Mouse (Mus musculus) MEL-GATA-1-ER (cell line): ENCODE measurements around the gene Tnfrsf18.

Source experiments
- DNase-seq: peaks from one replicate; pipeline ENCODE4 v3.0.0-alpha.2; 2012; ENCODE audit warnings: low read depth; ENCODE audit errors: extremely low read depth

Gene Tnfrsf18

DNA sequence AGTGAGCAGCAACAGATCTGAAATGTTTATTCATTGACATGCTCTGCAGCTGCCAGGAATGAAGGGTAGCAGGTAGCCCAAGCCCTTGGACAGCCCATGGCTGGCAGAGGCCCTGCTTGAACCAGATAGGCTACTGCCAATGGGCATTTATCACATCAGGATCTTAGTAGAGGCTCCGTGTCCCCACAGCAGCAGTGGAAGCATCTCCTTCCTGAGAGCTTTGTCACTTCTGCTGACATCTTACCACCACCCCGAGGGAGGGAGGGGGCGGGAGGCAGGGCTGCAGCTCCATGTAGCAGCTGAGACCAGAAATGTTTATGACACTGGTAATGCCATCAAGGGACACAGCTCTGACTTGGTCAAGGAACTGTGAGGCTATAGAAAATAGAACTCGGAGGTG lies 6.9 kb downstream of the Tnfrsf18 start:
- DNase-seq, result no peak

DNA sequence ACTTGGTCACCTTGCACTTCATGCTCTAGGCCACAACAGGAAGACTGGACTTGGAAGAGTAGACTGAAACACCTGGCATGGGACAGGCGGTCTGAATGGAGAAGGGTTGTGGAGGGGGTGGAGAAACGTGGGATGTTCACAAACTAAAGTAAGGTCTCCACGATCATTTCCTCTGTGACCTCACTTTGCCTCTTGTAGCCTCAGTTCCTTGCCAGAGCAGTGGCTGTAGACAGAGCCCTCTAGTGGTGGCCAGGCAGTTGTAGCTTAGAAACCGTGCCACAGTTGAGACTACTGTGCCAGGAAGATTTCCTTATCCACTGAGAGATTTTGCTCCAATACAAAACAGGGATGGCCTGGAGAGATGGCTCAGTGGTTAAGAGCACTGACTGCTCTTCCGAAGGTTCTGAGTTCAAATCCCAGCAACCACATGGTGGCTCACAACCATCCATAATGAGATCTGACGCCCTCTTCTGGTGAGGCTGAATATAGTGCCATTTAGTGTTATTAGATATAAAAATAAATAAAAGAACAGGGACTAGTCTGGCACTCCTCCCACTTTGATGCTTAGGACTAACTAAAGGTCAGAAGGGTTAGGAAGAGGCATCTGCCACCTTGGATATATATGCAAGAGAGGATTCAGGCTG lies 7.6 kb downstream of the Tnfrsf18 start:
- DNase-seq, result peak; percentile 47

DNA sequence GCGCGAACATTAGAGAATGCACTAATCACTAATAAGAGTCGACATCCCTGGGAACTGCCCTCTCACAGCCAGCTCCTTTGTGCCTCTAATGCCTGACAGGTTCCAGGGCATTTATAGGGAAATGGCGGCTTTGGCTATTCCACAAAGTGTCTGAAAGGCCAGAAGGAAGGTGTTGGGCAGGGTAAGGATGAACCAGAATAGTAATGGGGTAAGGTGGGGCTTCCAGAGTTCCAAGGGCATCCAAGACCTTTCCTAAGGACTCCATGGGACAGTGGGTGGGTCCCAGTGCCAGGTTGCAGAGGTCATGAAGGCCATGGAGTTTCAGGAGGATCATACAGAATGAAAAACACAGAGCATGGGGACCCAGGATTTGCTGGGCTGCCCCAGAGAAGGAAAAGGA lies 8.3 kb downstream of the Tnfrsf18 start:
- DNase-seq, result no peak

DNA sequence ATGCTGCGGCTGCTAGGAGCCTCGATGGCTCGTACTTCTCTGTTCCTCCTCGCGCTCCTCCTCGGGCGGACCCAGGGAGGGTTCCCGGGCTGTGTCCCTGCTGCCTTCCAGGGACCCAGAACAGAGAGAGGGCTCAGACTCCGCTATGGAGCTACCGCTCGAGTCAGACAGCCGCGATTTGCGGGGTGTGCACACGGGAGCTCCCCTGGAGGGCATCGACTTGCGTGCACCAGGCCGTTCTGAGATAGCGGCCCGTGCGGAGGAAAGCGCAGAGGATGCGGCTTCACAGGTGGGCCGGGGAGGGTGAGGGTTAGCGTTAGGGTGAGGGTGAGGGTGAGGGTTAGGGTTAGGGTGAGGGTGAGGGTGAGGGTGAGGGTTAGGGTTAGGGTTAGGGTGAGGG lies 8.9 kb downstream of the Tnfrsf18 start:
- DNase-seq, result no peak

DNA sequence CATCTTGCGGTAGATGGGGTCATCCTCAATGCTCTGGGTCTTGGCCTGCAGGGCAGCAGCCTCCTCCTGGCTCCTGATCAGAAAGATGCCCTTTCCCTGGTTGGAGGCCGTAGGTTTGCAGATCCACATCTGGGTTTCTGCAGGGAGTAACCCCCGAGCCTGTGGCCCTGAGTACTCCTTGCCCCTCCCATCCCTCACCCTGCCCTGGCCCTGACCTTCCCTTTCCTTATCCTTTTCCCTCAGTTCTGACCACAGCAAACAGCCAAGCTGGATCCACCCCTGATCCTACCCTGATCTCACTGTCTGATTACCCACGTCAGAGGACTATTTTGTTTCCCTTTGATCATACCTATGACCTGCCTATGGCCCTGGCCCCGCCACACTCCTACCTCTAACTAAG lies 18.8 kb downstream of the Tnfrsf18 start:
- DNase-seq, result no peak

DNA sequence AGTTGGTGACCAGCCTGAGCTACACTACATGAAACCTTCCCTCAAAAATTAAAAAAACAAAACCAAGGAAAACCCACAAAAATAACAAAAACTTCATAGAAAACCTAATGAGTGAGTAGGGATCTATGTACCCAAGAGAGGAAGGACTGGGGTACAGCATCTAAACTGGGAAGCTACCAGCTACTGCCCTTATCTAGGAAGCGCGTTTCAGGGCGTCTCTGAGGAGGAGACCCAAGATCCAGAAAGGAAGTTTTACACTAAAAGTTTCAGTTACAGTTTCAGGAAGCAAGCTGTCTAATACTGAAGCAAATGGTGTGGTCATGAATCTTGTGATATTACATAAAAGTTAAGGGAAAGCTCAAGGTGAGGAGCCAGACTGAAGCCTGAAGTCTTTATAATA lies 23.8 kb downstream of the Tnfrsf18 start:
- no peak for DNase-seq

DNA sequence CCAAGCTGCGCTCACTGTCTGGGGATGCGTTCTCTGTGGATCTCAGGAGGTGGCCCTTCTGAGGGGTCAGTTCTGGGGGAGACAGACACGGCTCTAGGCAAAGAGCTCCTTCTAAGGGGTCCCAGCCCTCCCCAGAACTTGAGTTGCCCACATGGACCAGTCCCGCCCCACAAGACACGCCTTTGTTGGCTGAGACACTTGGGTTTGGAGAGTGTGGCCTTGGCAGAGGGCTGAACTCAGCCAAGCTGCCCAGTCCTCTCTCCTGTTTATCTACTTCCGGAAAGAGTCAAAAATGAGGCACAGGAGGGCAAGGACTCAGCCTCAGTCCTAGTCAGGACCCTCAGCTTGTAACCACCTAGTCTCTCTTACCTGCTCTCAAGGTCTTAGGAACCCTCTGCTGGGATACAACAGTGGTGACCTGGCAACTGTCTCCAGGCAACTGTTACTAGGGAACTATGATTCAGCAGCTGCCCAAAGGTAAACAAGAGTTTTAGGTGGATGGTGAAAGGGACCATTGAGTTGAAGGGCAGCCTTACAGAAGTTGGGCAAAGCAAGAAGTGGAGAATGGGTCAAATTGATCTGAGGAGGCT lies 24.5 kb downstream of the Tnfrsf18 start:
- DNase-seq, result no peak

DNA sequence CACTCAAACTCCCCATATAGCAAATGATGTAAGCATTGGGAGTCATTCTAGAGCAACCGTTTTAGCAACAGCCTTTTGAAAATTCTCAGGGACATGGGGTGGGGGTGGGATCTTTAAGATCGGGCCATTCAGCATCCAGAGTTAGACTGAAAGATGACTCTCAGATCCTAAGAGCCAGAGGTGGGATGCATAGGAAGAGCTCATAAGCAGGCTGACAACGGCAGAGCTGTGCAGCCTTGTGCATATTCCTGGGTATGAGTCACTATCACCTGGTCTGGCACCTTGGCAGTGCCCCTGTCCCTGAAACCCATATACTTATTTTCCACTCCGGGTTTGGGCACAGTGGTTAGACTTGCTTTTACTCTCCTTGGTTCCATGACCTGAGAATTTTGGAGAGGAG lies 27.1 kb downstream of the Tnfrsf18 start:
- no peak for DNase-seq

DNA sequence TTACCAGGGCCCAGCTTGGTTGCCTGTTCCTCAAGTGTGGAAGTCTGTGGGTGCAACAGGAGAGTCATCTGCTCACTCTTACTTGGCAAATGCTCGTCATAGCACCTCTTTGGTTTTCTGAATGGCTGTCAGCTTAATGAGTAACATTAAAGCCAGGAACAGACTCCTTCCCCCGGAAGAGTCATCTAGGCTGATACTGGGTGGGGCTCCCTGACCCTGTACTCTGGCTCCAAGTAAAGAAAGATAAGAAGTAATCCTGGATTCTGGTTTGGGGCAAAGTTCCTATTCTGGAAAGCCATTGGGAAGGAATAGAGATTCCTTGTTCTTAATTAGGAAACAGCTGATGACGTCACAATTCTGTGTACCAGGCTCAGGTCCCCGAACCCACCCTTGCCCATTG lies 28.2 kb downstream of the Tnfrsf18 start:
- no peak for DNase-seq

DNA sequence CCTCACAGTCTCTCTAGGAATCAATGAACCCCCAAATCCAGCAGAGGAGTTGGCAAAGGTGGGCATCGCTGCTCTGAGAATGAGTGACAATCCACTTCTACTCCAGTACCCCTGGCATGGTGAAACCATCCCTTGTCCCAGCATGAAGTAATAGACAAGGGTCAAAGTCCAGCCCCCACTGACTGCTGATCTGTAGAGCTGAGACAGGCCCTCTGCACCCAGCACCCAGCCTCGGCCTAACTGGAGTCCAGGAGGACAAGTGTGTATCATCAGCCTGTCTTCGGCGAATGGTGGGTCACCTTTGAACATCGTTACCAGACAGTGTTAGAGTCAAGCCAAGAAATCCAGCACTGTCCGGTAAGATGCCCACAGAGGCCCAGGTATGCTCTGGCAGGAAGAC lies 28.6 kb downstream of the Tnfrsf18 start:
- DNase-seq, result no peak

DNA sequence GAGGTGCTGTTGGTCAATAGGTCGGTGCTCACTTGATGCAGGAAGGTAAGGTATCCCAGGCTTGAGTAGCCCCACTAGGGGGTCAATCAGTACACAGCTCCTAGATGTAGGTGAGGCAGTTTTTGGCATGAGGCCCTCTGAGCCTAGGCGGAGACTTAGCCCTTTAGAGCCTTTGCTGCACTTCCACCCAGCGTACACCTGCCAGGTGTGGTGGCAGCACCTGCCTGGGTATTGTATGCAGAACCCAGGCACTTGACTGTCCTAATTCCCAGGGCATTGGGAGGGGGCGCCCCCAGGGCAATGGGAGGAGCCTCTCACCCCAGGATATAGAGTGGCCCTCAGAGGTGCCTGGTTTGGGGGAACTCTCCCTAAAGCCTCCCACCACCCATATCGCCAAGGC lies 29.2 kb downstream of the Tnfrsf18 start:
- DNase-seq, result no peak

DNA sequence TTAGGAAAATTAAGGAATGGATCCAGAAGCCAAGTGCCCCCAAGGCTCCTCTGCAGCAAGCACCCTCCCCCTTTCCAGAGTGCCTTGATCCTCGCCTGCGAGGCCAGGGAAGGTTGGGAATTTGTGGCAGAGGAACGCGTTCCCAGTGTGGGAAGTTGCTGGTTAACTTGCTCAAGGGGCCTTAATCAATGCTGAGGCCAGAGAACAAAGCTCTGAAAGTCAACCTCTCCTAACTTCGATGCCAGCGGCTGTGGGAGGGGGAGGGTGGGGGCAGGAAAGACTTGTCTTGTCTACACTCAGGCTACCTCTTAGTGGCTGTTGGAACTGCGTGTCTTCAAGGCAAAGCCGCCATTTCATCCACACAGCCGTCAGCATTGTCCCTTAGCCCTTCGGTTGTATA lies 31.7 kb downstream of the Tnfrsf18 start:
- no peak for DNase-seq

DNA sequence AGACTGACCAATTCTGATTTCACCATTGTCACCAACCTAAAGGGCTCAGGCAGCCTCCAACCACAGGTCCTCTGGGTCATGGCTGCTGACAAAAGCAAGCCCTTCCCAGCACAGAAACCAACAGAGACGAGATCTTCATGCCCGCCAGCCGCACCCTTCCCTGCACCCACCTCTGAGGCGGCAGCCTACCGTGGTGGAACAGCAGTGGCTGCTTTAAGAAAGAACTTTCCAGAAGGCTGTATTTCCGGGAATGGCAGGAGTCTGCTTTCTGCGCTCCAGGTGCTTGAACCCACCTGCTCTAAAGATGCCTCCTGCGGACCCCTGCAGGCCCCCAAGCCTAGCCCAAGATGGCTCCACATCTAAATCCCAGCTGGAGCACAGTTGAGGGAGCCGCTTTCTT lies 32.9 kb downstream of the Tnfrsf18 start:
- DNase-seq, result no peak

DNA sequence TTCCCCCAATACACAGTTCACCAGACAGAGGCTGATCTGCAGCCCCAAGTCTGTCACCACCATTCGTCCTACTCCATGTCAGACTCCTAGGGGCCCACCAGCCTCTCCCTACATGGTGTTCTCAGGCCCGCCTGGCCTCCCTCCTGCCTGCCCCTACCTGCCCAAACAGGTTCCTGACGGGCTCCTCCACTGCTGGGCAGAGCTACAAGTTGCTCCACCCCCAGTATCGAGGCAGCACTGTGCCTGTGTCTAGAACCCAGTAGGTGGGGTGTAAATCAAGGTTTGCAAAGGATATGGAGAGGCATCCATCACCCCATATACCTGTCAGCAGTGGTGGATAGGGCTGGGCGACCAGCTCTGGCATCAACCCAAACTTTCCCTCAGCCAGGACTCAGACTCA lies 33.3 kb downstream of the Tnfrsf18 start, which contains the start of gene Ttll10:
Gene Ttll10 (minus strand): TSS at position 154 of the 400 bp plus-strand sequence.
- DNase-seq, result no peak

DNA sequence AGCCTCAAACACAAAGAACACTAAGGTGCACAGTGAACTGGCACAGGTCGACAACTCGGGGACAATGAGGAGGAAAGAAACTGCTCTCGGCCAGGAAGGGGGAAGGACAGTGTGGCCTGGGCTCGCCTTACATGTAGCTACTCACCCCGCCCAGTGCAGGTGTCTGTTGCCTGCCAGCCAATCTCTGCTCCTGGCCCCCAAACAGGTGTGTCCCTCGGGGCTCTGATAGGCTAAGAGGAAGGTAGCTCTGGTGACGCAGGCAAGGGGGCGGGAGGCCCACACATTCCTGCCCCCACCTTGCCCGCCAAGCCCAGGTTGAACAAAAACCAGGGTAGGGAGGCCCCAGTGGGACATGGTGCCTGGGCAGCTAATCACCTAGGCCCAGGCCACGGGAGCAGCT lies 33.7 kb downstream of the Tnfrsf18 start:
- DNase-seq, result no peak

DNA sequence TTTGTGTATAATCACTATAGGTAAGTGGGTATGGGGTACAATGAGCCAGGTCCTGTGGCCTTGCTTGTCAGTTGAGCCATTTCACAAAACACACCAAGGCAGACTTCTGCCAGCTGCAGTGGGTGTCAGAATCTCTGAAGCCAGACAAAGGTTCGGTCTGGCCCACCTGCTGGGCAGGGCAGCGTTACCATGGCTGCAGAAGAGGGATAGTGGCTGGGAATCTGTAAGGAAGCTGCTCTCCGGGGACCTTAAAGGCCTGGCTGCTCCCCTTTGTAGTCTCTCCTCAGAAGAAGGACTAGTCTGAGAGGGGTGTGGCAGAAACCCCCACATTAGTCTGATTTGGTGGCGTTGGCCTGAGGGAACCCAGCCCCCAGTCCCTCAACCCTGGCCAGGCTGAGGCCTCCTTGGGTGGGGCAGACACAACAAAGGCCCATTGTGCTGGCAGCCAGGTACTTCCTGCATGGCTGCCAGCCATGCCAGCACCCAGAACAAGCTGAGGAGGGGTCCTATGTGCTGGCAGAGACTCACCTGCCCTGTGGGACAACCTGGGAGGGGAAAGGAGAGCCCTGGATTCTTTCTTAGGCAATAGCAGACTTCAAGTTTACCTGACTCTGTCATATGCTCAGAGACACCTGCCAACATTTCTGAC lies 38.0 kb downstream of the Tnfrsf18 start:
- DNase-seq, result no peak

DNA sequence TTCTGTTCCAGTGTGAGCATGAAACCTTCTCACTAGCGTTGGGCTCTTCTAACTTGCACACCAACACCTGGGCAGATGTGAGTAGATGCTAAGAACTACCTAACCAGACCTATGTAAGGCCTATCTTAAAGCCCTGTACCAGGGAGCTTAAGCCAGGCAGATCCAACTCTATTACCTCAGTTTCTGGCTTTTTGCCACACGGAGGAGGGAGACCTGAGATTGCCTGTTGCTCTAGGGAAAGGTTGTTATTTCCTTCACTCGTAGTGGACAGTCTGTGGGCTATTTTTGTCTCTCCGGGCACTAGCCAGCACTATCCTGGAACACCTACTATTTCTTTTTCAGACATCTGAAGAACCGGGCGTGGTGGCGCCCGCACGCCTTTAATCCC lies 38.5 kb downstream of the Tnfrsf18 start:
- DNase-seq, result no peak

DNA sequence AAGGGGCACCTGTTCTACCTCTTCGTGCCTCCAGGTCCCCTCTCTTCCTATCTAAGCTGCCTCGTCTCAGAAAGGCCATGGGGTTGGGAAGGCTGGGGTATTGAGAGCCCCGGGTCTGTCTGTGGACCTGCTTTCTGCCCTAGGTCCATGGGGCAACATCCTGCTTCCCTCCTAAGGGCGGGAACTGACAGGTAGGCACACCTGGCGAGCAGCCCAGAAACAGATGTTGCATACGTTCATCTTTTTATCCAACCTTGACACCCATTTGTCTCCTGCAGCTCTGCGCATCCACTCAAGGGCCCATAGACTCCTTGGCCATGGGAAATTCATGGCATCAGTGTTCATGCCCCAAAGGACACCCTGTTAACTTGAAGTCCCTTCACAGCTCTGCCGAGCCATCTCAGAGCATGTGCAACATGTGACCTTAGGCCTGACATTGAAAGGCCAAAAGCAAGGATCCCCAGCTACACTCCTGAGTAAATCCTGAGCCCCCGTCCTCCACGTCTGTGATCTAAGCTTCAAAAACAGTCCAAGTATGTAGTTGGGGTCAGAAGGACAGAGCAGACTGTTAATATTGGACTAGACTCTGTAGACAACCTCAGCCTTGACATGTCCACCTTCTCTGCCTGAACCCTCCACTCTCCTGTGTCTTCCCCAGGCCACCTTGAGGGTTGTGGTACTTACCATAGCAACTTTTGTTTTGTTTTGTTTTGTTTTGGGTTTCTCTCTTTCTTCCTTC lies 39.4 kb downstream of the Tnfrsf18 start:
- no peak for DNase-seq

DNA sequence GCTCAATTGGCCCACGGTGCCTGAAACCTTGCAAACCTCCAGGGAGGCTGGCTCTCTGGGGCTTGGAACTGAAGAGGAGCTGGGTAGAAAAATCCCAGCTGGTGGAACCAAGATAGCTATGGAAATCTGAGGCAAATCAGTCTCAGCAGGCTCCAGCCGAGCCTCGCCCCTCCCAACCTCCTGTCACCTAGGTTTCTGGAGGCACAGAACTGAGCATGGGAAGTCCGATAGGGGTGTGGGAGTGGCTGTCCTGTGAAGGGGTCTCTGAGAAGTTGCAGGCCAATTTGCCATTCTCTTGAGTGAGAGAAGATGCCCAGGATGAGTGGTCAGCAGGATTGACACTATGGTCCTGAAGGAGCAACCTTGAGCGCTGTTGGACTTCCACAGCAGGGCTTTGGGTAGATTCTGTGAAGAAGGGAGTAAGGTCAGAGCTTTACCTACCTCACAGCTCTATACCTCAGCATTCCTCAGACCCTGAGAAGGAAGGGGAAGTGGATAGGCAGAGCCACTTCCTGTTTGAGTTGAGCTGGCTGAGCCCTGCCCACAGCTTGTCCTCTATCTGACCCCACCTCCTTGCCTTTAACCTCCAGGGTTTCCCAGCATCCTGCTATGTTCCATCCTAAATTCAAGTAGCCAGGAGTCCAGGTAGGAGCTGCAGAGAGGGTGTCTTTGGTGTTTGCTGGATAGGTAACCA lies 41.4 kb downstream of the Tnfrsf18 start:
- peak; percentile 47 for DNase-seq

DNA sequence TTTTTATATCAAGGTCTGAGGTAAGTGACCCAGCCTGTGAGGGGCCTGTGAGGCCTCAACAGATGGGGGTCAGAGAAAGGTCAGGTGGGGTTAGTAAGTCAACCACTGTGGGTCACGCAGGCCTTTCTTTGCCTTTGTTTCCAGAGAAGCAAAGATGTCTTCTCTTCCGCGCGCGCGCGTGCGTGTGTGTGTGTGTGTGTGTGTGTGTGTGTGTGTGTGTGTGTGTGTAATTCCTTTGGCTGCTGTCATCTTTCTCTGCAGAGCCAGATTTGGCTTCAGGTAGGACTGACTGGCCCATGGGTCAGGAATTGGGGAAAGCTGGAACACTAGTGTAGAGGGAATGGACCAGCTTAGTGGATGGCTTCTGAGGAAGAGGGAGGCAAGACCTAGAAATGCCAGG lies 43.7 kb downstream of the Tnfrsf18 start:
- no peak for DNase-seq

DNA sequence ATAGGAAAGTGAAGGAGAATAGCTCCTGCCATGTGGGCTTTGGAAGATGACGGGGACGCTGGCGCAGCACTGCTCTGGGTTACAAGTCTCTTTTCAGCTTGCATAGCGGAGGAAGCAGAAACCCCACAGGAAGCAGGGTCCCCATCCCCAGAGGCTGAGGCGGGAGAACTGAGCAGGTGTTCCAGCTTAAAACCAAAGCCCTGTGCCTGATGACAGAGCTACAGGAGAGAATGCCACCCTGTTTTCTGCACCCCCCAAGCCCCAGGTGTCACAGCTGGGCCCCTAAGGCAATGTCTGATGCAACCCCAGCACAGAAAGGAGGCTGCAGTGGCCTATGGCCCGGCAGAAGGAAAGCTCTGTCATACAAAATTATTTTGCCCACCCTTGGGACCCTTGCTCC lies 44.3 kb downstream of the Tnfrsf18 start:
- DNase-seq, result no peak

DNA sequence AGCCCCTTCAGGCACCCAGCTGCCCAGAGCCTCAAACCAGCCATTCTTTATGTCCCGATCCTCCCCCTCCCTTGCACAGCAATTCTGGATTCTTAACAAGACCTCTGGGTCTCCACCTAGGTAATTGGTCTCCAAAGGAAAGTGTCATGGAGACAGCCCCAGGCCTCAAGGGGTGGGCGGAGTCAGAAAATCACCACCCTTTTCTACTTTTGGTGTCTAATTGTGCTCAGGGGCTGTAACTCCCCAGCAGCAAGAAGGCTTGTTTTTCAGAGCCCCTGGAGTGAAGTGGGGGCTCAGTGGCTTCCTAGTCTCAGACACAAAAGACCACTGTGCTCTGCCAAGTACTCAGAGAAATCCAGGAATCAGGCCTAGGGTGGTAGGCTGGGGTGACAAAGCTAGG lies 44.8 kb downstream of the Tnfrsf18 start:
- DNase-seq, result no peak
